Mouse (Mus musculus) limb, embryonic 14.5 days (tissue): ENCODE measurements at regions not wholly inside any gene's neighbourhood (a gene's known extent, or its start where the extent isn't known, plus 50 kb on each side); places are given as distances from the start of the nearest gene placed in this dataset.

ENCODE experiments used
- ATAC-seq: fragments of 200-750 bp; cut with Nextera tagmentation; 2 replicates; pipeline ENCODE4 v1.8.0; 2017; ENCODE audit warnings: low read depth, moderate number of reproducible peaks, moderate TSS enrichment; ENCODE audit not compliant: low FRiP score
- DNase-seq: peaks from one replicate; pipeline ENCODE4 v3.0.0-alpha.2; 2015; ENCODE audit warnings: low spot score
- H3K27ac ChIP-seq: fragments of 300-500 bp; sonication (generic); replicated peaks from 2 replicates; pipeline ENCODE4 v1.5.1; 2014; ENCODE audit warnings: low read depth, mild to moderate bottlenecking, low read length, moderate library complexity, mixed read lengths
- H3K27me3 ChIP-seq: fragments of 300-500 bp; sonication (generic); 2 replicates; pipeline ENCODE4 v1.6.1; 2014; ENCODE audit warnings: low read length, mixed read lengths; ENCODE audit not compliant: control insufficient read depth, insufficient read depth
- H3K36me3 ChIP-seq: fragments of 300-500 bp; sonication (generic); 2 replicates; pipeline ENCODE4 v1.6.1; 2014; ENCODE audit warnings: mild to moderate bottlenecking, low read length, moderate library complexity, mixed read lengths; ENCODE audit not compliant: control insufficient read depth, insufficient read depth
- H3K4me1 ChIP-seq: fragments of 300-500 bp; sonication (generic); 2 replicates; pipeline ENCODE4 v1.6.1; 2014; ENCODE audit warnings: antibody characterized with exemption, low read length, mixed read lengths; ENCODE audit not compliant: control insufficient read depth, insufficient read depth
- H3K4me2 ChIP-seq: fragments of 300-500 bp; sonication (generic); replicated peaks from 2 replicates; pipeline ENCODE4 v1.6.1; 2014; ENCODE audit warnings: low read depth, mild to moderate bottlenecking, low read length, moderate library complexity; ENCODE audit not compliant: severe bottlenecking
- H3K4me3 ChIP-seq: fragments of 300-500 bp; sonication (generic); replicated peaks from 2 replicates; pipeline ENCODE4 v1.5.1; 2014; ENCODE audit warnings: low read length
- H3K9ac ChIP-seq: fragments of 300-500 bp; sonication (generic); 2 replicates; pipeline ENCODE4 v1.6.1; 2014; ENCODE audit warnings: mild to moderate bottlenecking, low read depth, low read length, moderate library complexity; ENCODE audit not compliant: severe bottlenecking
- H3K9me3 ChIP-seq: fragments of 300-500 bp; sonication (generic); 2 replicates; pipeline ENCODE4 v1.6.1; 2016; ENCODE audit warnings: low read length; ENCODE audit not compliant: control insufficient read depth
- POLR2A ChIP-seq: fragments of 200-500 bp; IDR thresholded peaks from 2 replicates; pipeline ENCODE4 v1.8.0; 2012; ENCODE audit warnings: inconsistent platforms, mild to moderate bottlenecking, moderate library complexity, borderline replicate concordance; ENCODE audit not compliant: insufficient read depth, insufficient read length; ENCODE audit errors: extremely low read depth
- WGBS: fragments of 180-500 bp; shearing (Covaris S2); extraction: QIAGEN DNeasy Blood & Tissue Kit; methylation state at CpG from one replicate; pipeline ENCODE4 v1.1.7; 2014; 5-methylcytosine and 5-hydroxymethylcytosine counted together

DNA sequence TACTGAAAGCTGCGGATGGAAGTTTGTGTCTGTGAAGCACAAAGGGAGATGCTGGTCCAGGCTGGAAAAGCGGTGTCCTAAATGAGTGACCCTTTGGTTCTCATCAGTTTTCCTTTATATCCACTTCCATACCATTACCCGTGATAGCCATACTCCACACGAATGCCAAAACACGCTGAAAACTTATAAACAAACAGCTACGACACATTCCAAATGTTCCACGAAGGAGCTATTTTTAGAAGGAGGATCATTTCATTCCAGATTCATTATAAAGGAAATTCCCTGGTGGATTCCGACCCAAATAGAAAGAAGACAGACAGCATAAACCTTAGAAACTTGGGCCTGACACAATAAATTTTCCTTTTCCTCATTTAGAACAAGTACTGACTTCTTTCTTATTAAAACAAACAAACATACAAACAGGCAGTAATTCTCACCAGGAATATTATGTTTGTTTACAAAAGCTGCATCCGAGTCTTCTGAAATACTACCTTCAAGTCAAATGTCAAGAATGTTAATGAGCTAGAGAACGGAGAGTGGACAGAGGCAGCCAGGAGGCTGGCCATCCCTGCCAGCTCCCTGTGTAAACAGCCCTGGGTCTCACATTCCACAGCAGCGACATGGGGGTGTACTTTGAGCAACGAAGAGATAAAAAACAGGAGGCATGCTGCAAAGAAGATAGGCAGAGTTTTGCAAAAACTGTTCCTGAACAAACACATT lies 96.4 kb upstream of the Cdc42ep3 start:
- DNase-seq (no peak), ATAC-seq (no peak)
- H3K4me1 ChIP-seq, result peaks cover 9% of the 10 kb centered on the region
- no peaks in the 10 kb centered on the region for H3K36me3 ChIP-seq
- no peaks in the 10 kb centered on the region for H3K27me3 ChIP-seq
- no peak overlapping the region for H3K4me2 ChIP-seq
- H3K9ac ChIP-seq, result no peak overlapping the region
- no peak overlapping the region for H3K27ac ChIP-seq
- no peak for TF ChIP-seq POLR2A
- H3K4me3 ChIP-seq, result no peak overlapping the region
- no peaks in the 10 kb centered on the region for H3K9me3 ChIP-seq
- 32% methylated on average over 12 of the region's 12 CpGs for WGBS

DNA sequence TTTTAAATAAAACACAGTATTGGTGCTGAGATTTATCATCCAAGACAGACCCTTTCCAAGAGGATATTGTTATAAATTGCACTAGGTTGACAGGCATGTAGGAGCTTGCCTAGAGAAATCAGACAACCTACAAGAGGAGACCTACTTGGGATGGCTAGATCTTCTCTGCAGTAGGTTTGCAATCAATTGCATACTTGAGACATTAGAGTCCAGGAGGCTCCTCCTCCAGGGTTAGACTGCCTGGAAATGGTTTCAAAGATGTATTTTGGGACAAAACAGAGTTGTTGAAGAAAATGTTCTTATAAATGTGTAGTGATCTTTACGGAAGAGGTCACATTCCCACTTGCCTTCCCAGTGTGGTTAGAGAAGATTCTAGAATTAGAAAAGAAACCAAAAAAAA lies 98.9 kb upstream of the Cdc42ep3 start:
- H3K4me1 ChIP-seq, result peaks cover 14% of the 10 kb centered on the region
- ATAC-seq (no peak), DNase-seq (no peak)
- H3K36me3 ChIP-seq, result no peaks in the 10 kb centered on the region
- WGBS, result 88% methylated on average over 1 of the region's 1 CpGs
- H3K4me2 ChIP-seq, result no peak overlapping the region
- no peak overlapping the region for H3K9ac ChIP-seq
- no peaks in the 10 kb centered on the region for H3K9me3 ChIP-seq
- H3K27me3 ChIP-seq, result no peaks in the 10 kb centered on the region
- H3K4me3 ChIP-seq, result no peak overlapping the region
- no peak for TF ChIP-seq POLR2A
- H3K27ac ChIP-seq, result no peak overlapping the region

DNA sequence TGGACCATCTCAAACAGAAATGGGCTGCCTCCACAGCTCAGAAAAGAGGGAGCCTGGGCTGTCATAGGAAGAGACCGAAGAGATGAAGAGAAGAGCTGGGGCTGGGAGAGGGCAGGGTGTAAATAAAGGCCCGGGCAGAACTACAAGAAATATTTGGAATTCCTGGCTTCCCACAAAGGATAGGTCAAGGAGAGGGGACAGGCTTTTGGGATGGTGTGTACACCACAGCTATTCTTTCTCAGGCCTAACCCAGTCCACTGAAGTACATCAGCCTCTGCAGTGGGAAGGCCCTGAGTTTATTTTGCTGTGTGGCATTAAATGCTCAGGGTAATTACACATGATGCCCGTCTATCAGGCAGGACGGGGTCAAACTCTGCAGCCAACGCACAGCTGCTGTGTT lies 99.6 kb upstream of the Cdc42ep3 start:
- 21% methylated on average over 5 of the region's 5 CpGs for WGBS
- peaks cover 14% of the 10 kb centered on the region for H3K4me1 ChIP-seq
- H3K36me3 ChIP-seq, result no peaks in the 10 kb centered on the region
- H3K27me3 ChIP-seq, result no peaks in the 10 kb centered on the region
- DNase-seq, result no peak
- no peak overlapping the region for H3K4me3 ChIP-seq
- ATAC-seq, result peak; percentile 55
- no peak overlapping the region for H3K4me2 ChIP-seq
- H3K9me3 ChIP-seq, result no peaks in the 10 kb centered on the region
- no peak for TF ChIP-seq POLR2A
- 0 out of 2 replicates have a peak overlapping the region, but pooled peaks have one; percentile 3 for H3K9ac ChIP-seq
- H3K27ac ChIP-seq, result peak overlapping the region; percentile 41

DNA sequence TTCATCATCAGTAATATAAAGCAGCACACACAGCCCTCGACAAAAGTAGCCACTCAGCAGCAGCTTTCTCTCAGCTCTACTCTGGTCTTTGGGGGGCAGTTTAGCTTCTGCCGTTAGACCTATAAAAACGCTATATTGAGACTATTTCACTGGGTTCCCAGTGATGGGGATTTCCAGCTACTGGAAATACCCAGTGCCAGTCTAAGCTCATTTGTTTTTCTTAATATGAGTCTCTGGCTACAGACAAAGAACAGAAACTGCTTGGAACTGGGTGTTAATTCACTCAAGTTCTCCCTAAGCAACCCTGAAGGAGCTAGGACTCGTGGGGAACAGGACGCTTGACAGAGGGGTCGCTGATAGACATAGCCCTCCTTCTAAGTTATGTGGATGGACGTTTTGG lies 100.3 kb upstream of the Cdc42ep3 start:
- H3K36me3 ChIP-seq, result no peaks in the 10 kb centered on the region
- DNase-seq, result no peak
- 38% methylated on average over 7 of the region's 7 CpGs for WGBS

DNA sequence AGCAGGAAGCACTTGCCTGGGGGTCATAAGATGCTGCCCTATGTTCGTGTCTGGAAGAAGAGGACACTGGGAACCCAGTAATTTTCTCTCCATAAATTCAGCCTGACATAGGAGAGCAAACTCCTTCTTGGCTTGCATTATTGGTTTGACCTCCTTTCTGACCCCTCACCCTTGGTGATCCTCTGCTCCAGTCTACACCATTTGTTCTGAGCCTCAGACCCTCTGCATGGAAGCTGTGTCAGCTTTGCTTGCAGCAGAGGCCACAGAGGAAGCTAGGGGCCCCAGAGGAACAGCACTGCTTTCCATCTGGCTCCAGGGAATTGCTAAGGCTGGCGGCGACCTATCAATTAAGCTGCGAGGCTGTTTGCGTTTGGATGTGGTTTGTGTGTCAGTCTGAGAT lies 102.7 kb upstream of the Cdc42ep3 start:
- no peak for ATAC-seq

More for the DNA sequence above, 100.3 kb upstream of the Cdc42ep3 start:
- Histone ChIP-seq H3K9me3 (no peaks in the 10 kb centered on the region), H3K4me2 (no peak overlapping the region), H3K4me3 (no peak overlapping the region), H3K9ac (no peak overlapping the region), H3K27me3 (no peaks in the 10 kb centered on the region), H3K27ac (0 out of 2 replicates have a peak overlapping the region, but pooled peaks have one; percentile 41), H3K4me1 (peaks cover 19% of the 10 kb centered on the region)
- no peak for ATAC-seq
- no peak for TF ChIP-seq POLR2A

More for the DNA sequence above, 102.7 kb upstream of the Cdc42ep3 start:
- no peak for TF ChIP-seq POLR2A
- Histone ChIP-seq H3K36me3 (no peaks in the 10 kb centered on the region), H3K27me3 (no peaks in the 10 kb centered on the region), H3K9me3 (no peaks in the 10 kb centered on the region), H3K27ac (no peak overlapping the region), H3K4me2 (no peak overlapping the region), H3K4me1 (peaks cover 19% of the 10 kb centered on the region), H3K4me3 (no peak overlapping the region), H3K9ac (no peak overlapping the region)
- 18% methylated on average over 5 of the region's 5 CpGs for WGBS
- no peak for DNase-seq
